Mouse (Mus musculus): ENCODE data around the gene Nemp2.

The Nemp2 gene

DNA sequence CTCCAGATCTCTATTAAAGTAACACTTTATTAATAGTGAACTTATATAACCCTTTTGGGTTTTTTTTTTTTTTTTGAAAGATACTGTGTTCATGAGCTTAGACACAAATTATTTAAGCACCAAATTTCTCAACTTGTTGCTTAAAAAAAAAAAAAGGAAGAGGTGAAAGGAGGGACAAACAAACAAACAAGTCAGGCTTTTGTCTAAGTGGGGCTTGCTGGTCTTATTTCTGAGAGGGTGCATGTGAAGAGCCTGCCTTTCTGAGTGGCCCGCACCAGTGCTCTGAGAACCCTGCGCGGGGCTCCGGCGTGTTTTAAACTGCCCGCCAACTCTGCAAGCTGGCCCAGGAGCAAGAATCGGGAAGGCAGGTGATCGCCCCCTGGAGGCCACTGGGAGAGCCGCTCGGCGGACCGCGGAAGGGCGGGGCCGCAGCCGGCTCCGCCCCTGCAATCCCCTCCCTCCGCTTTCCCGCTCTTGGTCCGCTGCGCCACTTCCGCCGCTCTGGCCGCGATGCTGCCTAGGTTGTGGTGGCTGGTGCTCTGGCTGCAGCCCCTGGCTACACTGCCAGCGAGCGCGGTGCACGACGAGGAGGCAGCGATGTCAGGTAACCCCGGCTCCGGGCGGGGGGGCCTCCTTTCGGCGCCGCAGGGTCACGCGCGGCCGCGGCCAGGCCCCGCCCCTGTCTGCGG is at the start of gene Nemp2:
Gene Nemp2, plus strand, starts transcription at position 456 of the 689 bp plus-strand sequence.
- in situ Hi-C loops (cut with MboI; ENCODE audit: low sequenced_read_pairs) = loop anchor here (25.0 kb wide), 1 partner anchor 332 kb away; no protein-coding TSS in a partner anchor

DNA sequence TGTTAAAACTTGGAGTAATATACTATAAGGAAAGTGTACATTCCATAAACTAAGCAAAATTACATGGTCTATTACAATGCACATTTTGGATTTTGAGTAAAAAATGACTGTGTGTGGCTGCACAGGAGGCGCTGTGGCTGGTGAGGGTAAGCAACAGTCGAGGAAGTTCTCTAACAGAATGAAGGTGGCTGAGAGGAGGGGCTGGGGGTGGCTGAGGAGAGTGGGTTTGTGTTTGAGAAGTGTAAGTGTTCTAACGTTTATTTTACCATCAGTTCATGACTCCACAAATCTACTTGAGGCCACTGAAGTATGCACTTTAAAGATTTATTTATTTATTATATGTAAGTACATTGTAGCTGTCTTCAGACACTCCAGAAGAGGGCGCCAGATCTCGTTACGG is 48.8 kb upstream of the Nemp2 start:
- in situ Hi-C loops (cut with MboI; ENCODE audit: low sequenced_read_pairs) = no loop called here

DNA sequence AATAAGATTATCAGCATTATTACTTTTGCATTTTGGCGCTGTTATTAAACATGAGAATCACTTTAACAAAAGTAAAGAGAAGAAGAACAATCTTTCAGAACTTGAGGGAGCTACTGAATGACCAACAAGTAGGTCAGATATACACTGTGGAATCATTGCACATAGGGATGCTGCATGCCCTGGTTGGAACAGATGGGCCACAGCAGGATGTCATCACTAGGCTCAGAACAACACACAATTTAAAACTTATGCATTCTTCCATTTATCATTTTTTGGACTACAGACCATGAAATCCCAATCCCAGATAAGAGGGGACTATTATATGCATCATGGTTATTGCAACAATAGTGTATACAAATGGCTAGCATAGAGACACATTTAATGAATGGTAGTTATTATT is 47.6 kb upstream of the Nemp2 start:
- in situ Hi-C loops (cut with MboI; ENCODE audit: low sequenced_read_pairs) = no loop called here

DNA sequence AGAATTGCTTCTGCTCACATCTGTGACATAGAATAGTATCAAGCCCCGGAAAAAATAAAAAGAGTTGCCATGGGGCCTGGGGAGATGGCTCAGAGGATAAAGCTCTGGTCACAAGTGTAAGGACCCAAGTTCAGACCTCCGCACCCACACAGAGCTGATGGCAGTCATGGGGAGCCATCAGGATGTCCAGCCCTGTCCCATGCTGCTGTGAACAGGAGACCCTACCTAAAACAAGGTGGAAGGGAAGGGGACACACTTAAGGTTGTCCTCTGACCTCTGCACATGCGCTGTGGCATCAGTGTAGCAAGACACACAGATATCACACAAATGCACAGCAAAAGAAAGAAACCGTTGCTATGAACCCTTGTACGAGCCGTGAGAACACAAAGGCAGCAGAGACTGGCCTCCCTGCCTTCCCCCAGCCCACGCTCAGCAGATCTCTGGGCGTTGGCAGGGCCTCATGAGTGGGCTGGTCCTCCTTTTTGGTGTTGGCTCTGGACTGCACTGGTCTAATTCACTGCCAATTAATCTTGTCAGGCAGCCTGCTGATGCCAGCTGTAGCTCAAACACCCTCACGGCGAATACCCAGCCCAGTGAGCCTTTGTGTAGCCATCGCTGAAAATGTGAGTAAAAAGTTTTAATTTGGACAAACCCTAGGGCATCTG is 33.4 kb upstream of the Nemp2 start:
- in situ Hi-C loops (cut with MboI; ENCODE audit: low sequenced_read_pairs) = no loop called here

- in situ Hi-C loops (cut with MboI; ENCODE audit: low sequenced_read_pairs) = no loop called here
Observed at GRCm38 (mm10) chr1:52597761-52598160, 32.7 kb upstream of the Nemp2 start.

GRCm38 (mm10) chr1:52598361-52598760 is 32.1 kb upstream of the Nemp2 start:
- in situ Hi-C loops (cut with MboI; ENCODE audit: low sequenced_read_pairs) = no loop called here

GRCm38 (mm10) chr1:52601496-52601895 is 29.0 kb upstream of the Nemp2 start:
- in situ Hi-C loops (cut with MboI; ENCODE audit: low sequenced_read_pairs) = no loop called here

DNA sequence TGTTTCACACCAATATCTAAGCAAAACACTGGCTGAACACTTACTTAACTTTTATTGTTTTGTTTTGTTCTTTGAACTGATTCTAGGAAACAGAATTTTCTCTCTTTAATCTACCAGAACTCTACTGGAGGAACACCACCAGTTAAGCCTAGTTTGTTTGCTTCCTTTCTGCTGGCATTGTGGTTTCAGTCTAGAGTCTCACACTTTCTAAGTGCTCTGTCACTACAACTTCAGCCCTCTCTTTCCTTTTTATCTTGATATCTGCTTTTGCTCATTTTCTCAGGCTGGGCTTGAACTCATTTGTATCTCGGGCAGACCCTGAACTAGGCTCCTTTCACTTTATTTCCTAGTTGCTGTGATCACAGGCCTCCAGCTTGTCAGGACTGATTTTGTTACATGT is 22.8 kb upstream of the Nemp2 start:
- in situ Hi-C loops (cut with MboI; ENCODE audit: low sequenced_read_pairs) = no loop called here

GRCm38 (mm10) chr1:52608486-52608885 is 22.0 kb upstream of the Nemp2 start:
- in situ Hi-C loops (cut with MboI; ENCODE audit: low sequenced_read_pairs) = no loop called here

DNA sequence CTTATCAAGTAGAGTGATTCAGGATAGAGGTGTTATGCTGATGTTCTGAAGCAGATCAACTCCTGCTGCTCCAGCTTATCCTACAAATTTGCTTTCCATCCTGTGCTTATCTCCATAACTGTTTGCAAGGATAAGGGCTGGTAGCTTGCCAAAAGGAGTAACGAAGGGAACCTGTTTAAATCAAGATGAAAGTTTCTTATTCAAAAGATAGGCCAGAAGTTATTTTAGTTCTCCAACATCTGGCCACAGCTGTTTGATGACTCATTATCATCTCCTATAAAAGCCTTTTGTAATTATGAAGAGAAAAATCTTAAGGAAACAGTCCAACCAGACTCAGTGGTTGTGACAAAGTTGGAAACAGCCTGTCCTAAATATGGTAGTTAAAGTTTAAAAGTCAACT is 12.3 kb upstream of the Nemp2 start:
- in situ Hi-C loops (cut with MboI; ENCODE audit: low sequenced_read_pairs) = no loop called here

DNA sequence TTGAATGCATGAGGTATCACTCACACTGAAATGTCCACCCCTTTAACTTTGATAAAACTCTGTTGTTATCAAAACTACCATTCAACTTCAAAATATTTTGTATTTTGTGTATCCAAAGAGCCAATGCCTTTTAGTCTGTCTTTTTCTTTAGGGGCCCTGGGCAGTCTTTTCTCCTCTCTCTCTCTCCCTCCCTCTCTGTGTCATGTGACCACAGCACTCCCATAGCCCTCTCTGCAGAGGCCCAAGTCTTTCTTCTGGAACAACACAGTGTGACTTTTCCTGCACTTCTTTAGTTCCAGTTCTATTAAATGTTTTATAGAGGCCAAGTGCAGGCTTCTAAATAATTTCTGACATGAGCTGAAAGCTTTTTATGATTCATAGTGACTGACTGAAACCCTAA is 10.1 kb upstream of the Nemp2 start:
- in situ Hi-C loops (cut with MboI; ENCODE audit: low sequenced_read_pairs) = no loop called here

DNA sequence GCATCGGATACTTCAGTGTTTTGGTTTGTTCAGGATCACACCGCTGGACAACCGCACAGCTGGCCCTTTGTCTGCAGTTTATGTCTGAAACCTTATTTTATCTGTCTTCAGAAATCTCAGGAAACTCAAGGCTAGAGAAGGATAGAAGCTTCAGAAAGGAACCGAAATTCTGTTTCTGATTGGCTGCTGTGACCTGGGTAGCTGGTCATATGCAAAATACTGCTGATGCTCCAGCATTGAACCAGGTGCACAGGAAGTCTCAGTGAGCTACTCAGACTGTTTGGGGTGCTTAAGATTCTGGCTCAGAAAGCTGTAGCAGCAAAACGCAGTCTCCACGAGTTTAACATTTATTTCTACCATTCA is 415 bp downstream of the Nemp2 start:
- in situ Hi-C loops (cut with MboI; ENCODE audit: low sequenced_read_pairs) = loop anchor here (25.0 kb wide), 1 partner anchor 331 kb away; no protein-coding TSS in a partner anchor

DNA sequence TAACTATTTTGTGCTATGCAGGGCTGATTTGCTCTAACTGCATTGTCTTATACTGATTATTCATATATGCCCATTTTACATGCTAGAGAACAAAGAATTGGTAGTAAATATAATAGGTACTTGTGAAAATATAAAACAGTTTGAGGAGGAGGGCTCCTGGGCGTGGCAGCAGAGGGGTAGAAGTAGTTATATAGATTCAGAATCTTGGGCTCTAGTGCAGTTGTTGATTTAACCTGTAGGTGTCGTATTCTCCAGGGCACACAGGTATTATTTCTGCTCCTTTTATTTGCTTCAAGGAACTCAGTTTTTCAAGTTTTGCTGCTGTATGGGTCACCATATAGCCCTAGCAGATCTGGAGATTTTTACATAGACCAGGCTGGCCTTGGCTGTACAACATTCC is 1.1 kb downstream of the Nemp2 start:
- in situ Hi-C loops (cut with MboI; ENCODE audit: low sequenced_read_pairs) = loop anchor here (25.0 kb wide), 1 partner anchor 331 kb away; no protein-coding TSS in a partner anchor

- in situ Hi-C loops (cut with MboI; ENCODE audit: low sequenced_read_pairs) = loop anchor here (25.0 kb wide), 1 partner anchor 328 kb away; no protein-coding TSS in a partner anchor
Observed at GRCm38 (mm10) chr1:52634251-52634650, 3.7 kb downstream of the Nemp2 start.

DNA sequence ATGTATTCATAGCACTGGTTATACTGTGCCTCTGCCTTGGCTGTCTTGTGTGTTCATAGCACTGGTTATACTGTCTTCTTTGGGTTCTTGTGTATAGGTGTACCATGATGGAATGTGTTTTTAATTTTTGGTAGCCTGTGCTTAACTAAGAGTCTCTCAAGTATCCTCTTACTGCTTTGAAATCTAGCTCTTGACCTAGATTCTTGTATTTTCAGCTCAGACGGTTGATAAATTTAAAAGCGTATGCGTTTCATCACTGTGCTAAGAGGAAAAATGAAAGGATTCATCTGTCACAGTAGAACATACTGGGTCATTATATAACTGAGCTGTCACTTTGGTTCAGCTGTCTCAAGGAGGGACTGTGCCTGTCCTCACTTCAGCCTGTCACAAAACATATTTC is 5.4 kb downstream of the Nemp2 start:
- in situ Hi-C loops (cut with MboI; ENCODE audit: low sequenced_read_pairs) = loop anchor here (25.0 kb wide), 1 partner anchor 326 kb away; no protein-coding TSS in a partner anchor

DNA sequence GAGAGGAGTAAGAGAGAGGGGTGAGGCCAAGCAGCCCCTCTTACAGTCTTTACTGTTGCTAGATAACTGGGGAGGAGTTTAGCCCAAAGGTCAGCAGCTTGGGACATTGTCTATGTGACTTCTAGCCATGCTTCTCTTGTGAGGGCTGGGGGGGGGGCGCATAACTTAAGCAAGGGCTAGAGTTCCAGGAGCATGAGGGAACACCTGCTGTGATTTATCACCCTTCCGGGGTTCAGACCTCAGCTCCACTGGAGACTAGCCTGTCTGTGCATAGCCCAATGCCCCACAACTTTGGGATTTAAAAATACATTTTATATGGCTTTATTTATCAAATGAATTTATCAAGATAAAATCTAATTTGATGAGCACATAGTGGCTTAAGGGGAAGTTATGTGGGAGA is 7.6 kb downstream of the Nemp2 start:
- in situ Hi-C loops (cut with MboI; ENCODE audit: low sequenced_read_pairs) = loop anchor here (25.0 kb wide), 1 partner anchor 324 kb away; no protein-coding TSS in a partner anchor

DNA sequence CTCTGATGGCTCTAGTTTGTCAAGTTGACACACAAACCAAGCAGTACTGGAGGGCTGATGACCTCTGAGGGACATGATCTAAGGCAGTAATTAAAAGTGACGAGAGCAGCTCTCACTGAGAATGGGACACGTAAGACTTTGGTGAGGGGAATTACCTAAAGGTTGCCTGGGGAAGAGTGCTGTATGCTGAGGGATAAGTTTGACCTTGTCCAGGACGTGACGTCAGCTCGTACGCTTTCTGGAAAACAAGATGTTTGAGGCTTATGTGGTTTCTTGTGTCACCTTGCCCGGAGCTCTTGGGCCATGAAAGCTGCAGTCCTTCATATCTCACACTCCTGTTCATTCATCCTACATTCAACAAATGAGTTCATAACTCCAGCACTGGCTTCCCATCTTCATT is 8.6 kb downstream of the Nemp2 start:
- in situ Hi-C loops (cut with MboI; ENCODE audit: low sequenced_read_pairs) = loop anchor here (25.0 kb wide), 1 partner anchor 323 kb away; no protein-coding TSS in a partner anchor

- in situ Hi-C loops (cut with MboI; ENCODE audit: low sequenced_read_pairs) = loop anchor here (25.0 kb wide), 1 partner anchor 322 kb away; no protein-coding TSS in a partner anchor
Observed at GRCm38 (mm10) chr1:52640266-52640665, 9.8 kb downstream of the Nemp2 start.

DNA sequence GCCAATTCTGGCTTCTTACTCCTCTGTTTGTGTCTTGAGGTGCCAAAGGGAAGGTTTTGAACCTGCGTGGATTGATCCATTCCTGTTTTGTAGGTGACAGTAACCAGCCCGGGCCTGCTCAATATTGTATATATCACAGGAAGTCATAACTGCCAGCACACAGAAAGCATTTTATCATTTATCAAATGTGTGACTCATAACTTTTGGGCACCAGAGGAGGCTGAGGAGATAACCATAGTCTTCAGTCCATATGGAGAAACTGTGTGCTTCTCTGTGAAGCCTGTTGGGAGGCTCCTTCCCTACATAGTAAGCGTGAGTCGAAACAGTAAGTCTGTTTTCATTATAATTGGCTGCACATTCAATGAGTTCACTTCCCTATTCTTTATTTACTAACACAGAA is 10.2 kb downstream of the Nemp2 start:
- in situ Hi-C loops (cut with MboI; ENCODE audit: low sequenced_read_pairs) = loop anchor here (25.0 kb wide), 1 partner anchor 322 kb away; no protein-coding TSS in a partner anchor

DNA sequence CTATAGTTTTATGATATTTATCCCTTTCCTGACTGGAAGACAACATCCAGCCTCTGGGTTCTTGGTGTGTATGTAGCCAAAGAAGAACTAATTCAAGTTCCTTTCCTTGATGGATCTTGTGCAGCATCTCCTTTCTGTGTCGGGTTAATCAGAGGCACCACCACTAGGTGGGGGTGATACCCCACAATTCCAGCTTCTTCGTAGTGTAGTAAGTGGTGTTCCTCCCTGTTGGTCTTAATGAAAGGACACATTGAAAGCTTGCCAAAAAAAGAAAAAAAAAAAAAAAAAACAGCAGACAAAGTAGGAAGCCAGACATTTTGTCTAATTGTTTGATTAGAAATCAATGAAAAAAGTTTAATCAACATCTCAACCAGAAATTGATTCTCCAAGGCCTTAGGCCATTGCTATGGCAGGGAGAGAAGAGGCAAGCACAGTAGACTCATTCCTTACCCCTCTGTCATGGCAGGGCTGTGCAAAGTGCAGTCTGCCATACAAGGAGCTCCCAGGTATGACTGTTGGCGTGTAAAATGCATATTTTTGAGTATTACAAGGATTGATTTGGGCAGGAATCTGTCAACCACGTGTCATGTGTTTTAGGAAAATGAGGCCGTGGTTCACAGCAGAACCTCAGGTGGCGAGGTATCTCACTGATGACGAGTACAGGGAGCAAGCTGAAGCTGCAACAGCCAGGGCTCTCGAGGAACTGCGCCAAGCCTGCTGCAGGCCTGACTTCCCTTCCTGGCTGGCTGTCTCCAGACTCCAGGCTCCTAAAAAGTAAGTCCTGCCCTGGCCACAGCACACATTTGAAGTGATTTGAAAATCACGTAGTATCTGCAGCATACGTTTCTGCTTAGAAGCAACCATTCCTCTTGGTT is 17.9 kb downstream of the Nemp2 start:
- in situ Hi-C loops (cut with MboI; ENCODE audit: low sequenced_read_pairs) = loop anchor here (25.0 kb wide), 1 partner anchor 314 kb away; no protein-coding TSS in a partner anchor

DNA sequence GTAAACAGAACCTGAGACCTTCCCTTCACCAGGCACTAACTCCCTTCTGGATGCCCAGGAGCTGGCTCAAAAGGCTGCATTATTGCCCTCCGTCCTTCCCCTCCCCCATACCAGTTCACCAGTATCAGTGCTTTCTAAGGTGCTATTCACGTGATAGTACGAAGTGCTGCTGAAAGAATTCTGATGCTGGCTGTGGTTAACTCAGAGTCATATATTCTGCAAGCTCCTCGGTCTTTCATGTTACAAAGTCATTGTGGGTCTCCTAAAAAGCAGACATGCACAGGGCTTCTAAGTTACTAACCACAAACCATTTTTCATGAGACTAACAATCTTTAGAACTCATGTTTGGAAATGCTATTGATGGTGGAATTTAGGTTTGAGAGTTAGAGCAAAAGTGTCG is 19.6 kb downstream of the Nemp2 start:
- in situ Hi-C loops (cut with MboI; ENCODE audit: low sequenced_read_pairs) = no loop called here
